Mouse (Mus musculus) embryonic fibroblast, embryonic 13.5 days (primary cell): ENCODE results near the gene Cryzl1.

ENCODE experiments used
- CTCF ChIP-seq: IDR thresholded peaks from 2 replicates; pipeline ENCODE4 v1.5.1; 2011; ENCODE audit warnings: mild to moderate bottlenecking, control low read depth, low read length, moderate library complexity, borderline replicate concordance; ENCODE audit not compliant: insufficient read depth
- POLR2A ChIP-seq: IDR thresholded peaks from 2 replicates; pipeline ENCODE4 v1.6.1; 2011; ENCODE audit warnings: low read depth, mild to moderate bottlenecking, control low read depth, low read length, moderate library complexity

- TF ChIP-seq CTCF, result no peak
- no peak for TF ChIP-seq POLR2A
Measured at GRCm38 (mm10) chr16:91685526-91685925, 43.2 kb downstream of the Cryzl1 start.
